Mouse (Mus musculus): ENCODE data around the gene Hook2. TPM values are rescaled to one million over a fixed set of nuclear protein-coding genes. Genes with fewer than 3 reads are reported as not detected.
A peak's percentile ranks its signal among the peaks of the same experiment; 100 is the strongest.

Hook2 gene
- polyA plus RNA-seq, 1 experiment from 2014 or later: 9.1 TPM

- WGBS: 86% methylated on average over 14 of the region's 14 CpGs
- H3K4me1 ChIP-seq (ENCODE audit: control insufficient read depth, insufficient read depth, low read length): peaks cover 31% of the 10 kb centered on the region
- no peaks in the 10 kb centered on the region for H3K9me3 ChIP-seq (replicated peaks; ENCODE audit: control insufficient read depth, low read length)
- H3K27me3 ChIP-seq (ENCODE audit: control insufficient read depth, insufficient read depth, low read length): no peaks in the 10 kb centered on the region
- peaks cover 27% of the 10 kb centered on the region for H3K36me3 ChIP-seq (ENCODE audit: control insufficient read depth, insufficient read depth)
- H3K4me3 ChIP-seq (ENCODE audit: low read length): no peak overlapping the region
- no peak overlapping the region for H3K27ac ChIP-seq (ENCODE audit: low read length)
- H3K4me2 ChIP-seq (ENCODE audit: low read depth, low read length): no peak overlapping the region
- peak overlapping the region; percentile 50; the same call in 1 of the 2 replicates for H3K9ac ChIP-seq (ENCODE audit: low read length)
- ATAC-seq (replicated peaks; ENCODE audit: extremely low read depth, insufficient read depth, low FRiP score): no peak
Measured at GRCm38 (mm10) chr8:85029271-85029670, 38.9 kb downstream of the Hook2 start.

GRCm38 (mm10) chr8:85032622-85033311 lies 42.4 kb downstream of the Hook2 start:
- 79% methylated on average over 4 of the region's 4 CpGs for WGBS
- no peak for ATAC-seq (replicated peaks; ENCODE audit: extremely low read depth, insufficient read depth, low FRiP score)
- Histone ChIP-seq H3K4me2 (ENCODE audit: low read depth, low read length) (no peak overlapping the region), H3K9me3 (replicated peaks; ENCODE audit: control insufficient read depth, low read length) (no peaks in the 10 kb centered on the region), H3K36me3 (ENCODE audit: control insufficient read depth, insufficient read depth) (peaks cover 27% of the 10 kb centered on the region), H3K4me1 (ENCODE audit: control insufficient read depth, insufficient read depth, low read length) (peaks cover 29% of the 10 kb centered on the region), H3K9ac (ENCODE audit: low read length) (no peak overlapping the region), H3K27ac (ENCODE audit: low read length) (no peak overlapping the region), H3K4me3 (ENCODE audit: low read length) (no peak overlapping the region), H3K27me3 (ENCODE audit: control insufficient read depth, insufficient read depth, low read length) (no peaks in the 10 kb centered on the region)

GRCm38 (mm10) chr8:85033867-85034266 lies 43.5 kb downstream of the Hook2 start:
- WGBS: 63% methylated on average over 1 of the region's 1 CpGs
- no peak overlapping the region for H3K9ac ChIP-seq (ENCODE audit: low read length)
- no peak overlapping the region for H3K27ac ChIP-seq (ENCODE audit: low read length)
- H3K27me3 ChIP-seq (ENCODE audit: control insufficient read depth, insufficient read depth, low read length): no peaks in the 10 kb centered on the region
- no peak overlapping the region for H3K4me2 ChIP-seq (ENCODE audit: low read depth, low read length)
- peaks cover 22% of the 10 kb centered on the region for H3K4me1 ChIP-seq (ENCODE audit: control insufficient read depth, insufficient read depth, low read length)
- H3K36me3 ChIP-seq (ENCODE audit: control insufficient read depth, insufficient read depth): peaks cover 27% of the 10 kb centered on the region
- no peaks in the 10 kb centered on the region for H3K9me3 ChIP-seq (replicated peaks; ENCODE audit: control insufficient read depth, low read length)
- ATAC-seq (replicated peaks; ENCODE audit: extremely low read depth, insufficient read depth, low FRiP score): no peak
- H3K4me3 ChIP-seq (ENCODE audit: low read length): no peak overlapping the region

- Histone ChIP-seq H3K36me3 (ENCODE audit: control insufficient read depth, insufficient read depth) (peaks cover 25% of the 10 kb centered on the region), H3K4me1 (ENCODE audit: control insufficient read depth, insufficient read depth, low read length) (peaks cover 20% of the 10 kb centered on the region), H3K27me3 (ENCODE audit: control insufficient read depth, insufficient read depth, low read length) (no peaks in the 10 kb centered on the region), H3K9ac (ENCODE audit: low read length) (peak overlapping the region; percentile 96), H3K4me2 (ENCODE audit: low read depth, low read length) (peak overlapping the region; percentile 98), H3K4me3 (ENCODE audit: low read length) (peak overlapping the region; percentile 95), H3K27ac (ENCODE audit: low read length) (peak overlapping the region; percentile 62), H3K9me3 (replicated peaks; ENCODE audit: control insufficient read depth, low read length) (no peaks in the 10 kb centered on the region)
- WGBS: 1% methylated on average over 13 of the region's 13 CpGs
- no peak for ATAC-seq (replicated peaks; ENCODE audit: extremely low read depth, insufficient read depth, low FRiP score)
Measured at GRCm38 (mm10) chr8:85034764-85035163, 44.4 kb downstream of the Hook2 start.

GRCm38 (mm10) chr8:85035165-85035727 lies 44.8 kb downstream of the Hook2 start:
- peak overlapping the region; percentile 95 for H3K4me3 ChIP-seq (ENCODE audit: low read length)
- peak overlapping the region; percentile 98 for H3K4me2 ChIP-seq (ENCODE audit: low read depth, low read length)
- H3K9me3 ChIP-seq (replicated peaks; ENCODE audit: control insufficient read depth, low read length): no peaks in the 10 kb centered on the region
- peaks cover 20% of the 10 kb centered on the region for H3K4me1 ChIP-seq (ENCODE audit: control insufficient read depth, insufficient read depth, low read length)
- H3K36me3 ChIP-seq (ENCODE audit: control insufficient read depth, insufficient read depth): peaks cover 21% of the 10 kb centered on the region
- no peaks in the 10 kb centered on the region for H3K27me3 ChIP-seq (ENCODE audit: control insufficient read depth, insufficient read depth, low read length)
- WGBS: 4% methylated on average over 12 of the region's 12 CpGs
- ATAC-seq (replicated peaks; ENCODE audit: extremely low read depth, insufficient read depth, low FRiP score): no peak
- peak overlapping the region; percentile 96 for H3K9ac ChIP-seq (ENCODE audit: low read length)
- H3K27ac ChIP-seq (ENCODE audit: low read length): peak overlapping the region; percentile 90

GRCm38 (mm10) chr8:85035728-85036310 lies 45.4 kb downstream of the Hook2 start:
- Histone ChIP-seq H3K27ac (ENCODE audit: low read length) (peak overlapping the region; percentile 90), H3K4me2 (ENCODE audit: low read depth, low read length) (peak overlapping the region; percentile 98), H3K9me3 (replicated peaks; ENCODE audit: control insufficient read depth, low read length) (no peaks in the 10 kb centered on the region), H3K4me3 (ENCODE audit: low read length) (peak overlapping the region; percentile 95), H3K9ac (ENCODE audit: low read length) (peak overlapping the region; percentile 96), H3K36me3 (ENCODE audit: control insufficient read depth, insufficient read depth) (peaks cover 21% of the 10 kb centered on the region), H3K27me3 (ENCODE audit: control insufficient read depth, insufficient read depth, low read length) (no peaks in the 10 kb centered on the region), H3K4me1 (ENCODE audit: control insufficient read depth, insufficient read depth, low read length) (peaks cover 20% of the 10 kb centered on the region)
- 0 out of 2 replicates have a peak, but pooled peaks have one; percentile 1 for ATAC-seq (replicated peaks; ENCODE audit: extremely low read depth, insufficient read depth, low FRiP score)
- WGBS: 1% methylated on average over 15 of the region's 15 CpGs

- ATAC-seq (replicated peaks; ENCODE audit: extremely low read depth, insufficient read depth, low FRiP score): peak; percentile 29
- Histone ChIP-seq H3K4me3 (ENCODE audit: low read length) (peak overlapping the region; percentile 95), H3K9ac (ENCODE audit: low read length) (peak overlapping the region; percentile 96), H3K27ac (ENCODE audit: low read length) (peak overlapping the region; percentile 90), H3K36me3 (ENCODE audit: control insufficient read depth, insufficient read depth) (peaks cover 20% of the 10 kb centered on the region), H3K4me1 (ENCODE audit: control insufficient read depth, insufficient read depth, low read length) (peaks cover 20% of the 10 kb centered on the region), H3K4me2 (ENCODE audit: low read depth, low read length) (peak overlapping the region; percentile 98), H3K9me3 (replicated peaks; ENCODE audit: control insufficient read depth, low read length) (no peaks in the 10 kb centered on the region), H3K27me3 (ENCODE audit: control insufficient read depth, insufficient read depth, low read length) (no peaks in the 10 kb centered on the region)
- WGBS: 0% methylated on average over 9 of the region's 9 CpGs
Measured at GRCm38 (mm10) chr8:85036381-85036717, 45.9 kb downstream of the Hook2 start.

- Histone ChIP-seq H3K4me1 (ENCODE audit: control insufficient read depth, insufficient read depth, low read length) (peaks cover 20% of the 10 kb centered on the region), H3K4me2 (ENCODE audit: low read depth, low read length) (peak within 1 kb of the TSS; percentile 98), H3K4me3 (ENCODE audit: low read length) (peak within 1 kb of the TSS; percentile 95), H3K9ac (ENCODE audit: low read length) (peak within 1 kb of the TSS; percentile 96), H3K27me3 (ENCODE audit: control insufficient read depth, insufficient read depth, low read length) (no peaks in the 10 kb centered on the region), H3K27ac (ENCODE audit: low read length) (peak within 1 kb of the TSS; percentile 98), H3K9me3 (replicated peaks; ENCODE audit: control insufficient read depth, low read length) (no peaks in the 10 kb centered on the region), H3K36me3 (ENCODE audit: control insufficient read depth, insufficient read depth) (peaks cover 19% of the 10 kb centered on the region)
- WGBS: under 1% methylated on average over 53 of the region's 59 CpGs
- ATAC-seq (replicated peaks; ENCODE audit: extremely low read depth, insufficient read depth, low FRiP score): peak; percentile 92
Measured at GRCm38 (mm10) chr8:85036718-85037365, 46.4 kb downstream of the Hook2 start, which contains the start of gene Tnpo2. TSS of gene Tnpo2 (plus strand) at chr8:85036915.

GRCm38 (mm10) chr8:85037366-85037680 lies 46.9 kb downstream of the Hook2 start:
- Histone ChIP-seq H3K4me3 (ENCODE audit: low read length) (peak overlapping the region; percentile 95), H3K27ac (ENCODE audit: low read length) (peak overlapping the region; percentile 98), H3K36me3 (ENCODE audit: control insufficient read depth, insufficient read depth) (peaks cover 16% of the 10 kb centered on the region), H3K9ac (ENCODE audit: low read length) (peak overlapping the region; percentile 96), H3K4me1 (ENCODE audit: control insufficient read depth, insufficient read depth, low read length) (peaks cover 20% of the 10 kb centered on the region), H3K9me3 (replicated peaks; ENCODE audit: control insufficient read depth, low read length) (no peaks in the 10 kb centered on the region), H3K27me3 (ENCODE audit: control insufficient read depth, insufficient read depth, low read length) (no peaks in the 10 kb centered on the region), H3K4me2 (ENCODE audit: low read depth, low read length) (peak overlapping the region; percentile 87)
- ATAC-seq (replicated peaks; ENCODE audit: extremely low read depth, insufficient read depth, low FRiP score): peak; percentile 11
- WGBS: under 1% methylated on average over 14 of the region's 14 CpGs
